Mouse (Mus musculus) hindbrain, embryonic 12.5 days (tissue): ENCODE results near the gene Srgap3. TPM values are rescaled to one million over a fixed set of nuclear protein-coding genes. Genes with fewer than 3 reads are reported as not detected.

Experiments used
- ATAC-seq: fragments of 200-750 bp; cut with Nextera tagmentation; 2 replicates; pipeline ENCODE4 v1.8.0; 2017; ENCODE audit warnings: moderate TSS enrichment; ENCODE audit not compliant: low FRiP score
- H3K27ac ChIP-seq: fragments of 300-500 bp; sonication (generic); 2 replicates; pipeline ENCODE4 v1.5.1; 2016; ENCODE audit warnings: mild to moderate bottlenecking
- H3K27me3 ChIP-seq: fragments of 300-500 bp; sonication (generic); 2 replicates; pipeline ENCODE4 v1.6.1; 2016; ENCODE audit warnings: mild to moderate bottlenecking
- H3K36me3 ChIP-seq: fragments of 300-500 bp; sonication (generic); 2 replicates; pipeline ENCODE4 v1.6.1; 2016; ENCODE audit warnings: mild to moderate bottlenecking
- H3K4me1 ChIP-seq: fragments of 300-500 bp; sonication (generic); 2 replicates; pipeline ENCODE4 v1.6.1; 2016
- H3K4me2 ChIP-seq: fragments of 300-500 bp; sonication (generic); replicated peaks from 2 replicates; pipeline ENCODE4 v1.6.1; 2016; ENCODE audit warnings: mild to moderate bottlenecking
- H3K4me3 ChIP-seq: fragments of 300-500 bp; sonication (generic); 2 replicates; pipeline ENCODE4 v1.5.1; 2016; ENCODE audit warnings: mild to moderate bottlenecking
- H3K9ac ChIP-seq: fragments of 300-500 bp; sonication (generic); 2 replicates; pipeline ENCODE4 v1.6.1; 2016; ENCODE audit warnings: mild to moderate bottlenecking, moderate library complexity
- H3K9me3 ChIP-seq: fragments of 300-500 bp; sonication (generic); replicated peaks from 2 replicates; pipeline ENCODE4 v1.6.1; 2016; ENCODE audit warnings: mild to moderate bottlenecking
- WGBS: fragments of 180-500 bp; shearing (Covaris S2); methylation state at CpG from one replicate; pipeline ENCODE4 v1.1.7; 2016; 5-methylcytosine and 5-hydroxymethylcytosine counted together
- polyA plus RNA-seq: library from polyadenylated mRNA; unstranded; fragments of >200 nt; fragmentation: Nextera tagmentation; extraction: Ambion mirVana; gene quantifications from 2 replicates; pipeline ENCODE4 v1.2.1, GENCODE M21; 2016

Srgap3 gene
- polyA plus RNA-seq, 1 experiment from 2014 or later, result 44.8 TPM

GRCm38 (mm10) chr6:112840400-112840799 lies 106.7 kb downstream of the Srgap3 start:
- Histone ChIP-seq H3K4me3 (no peak overlapping the region), H3K27me3 (no peaks in the 10 kb centered on the region), H3K9me3 (no peaks in the 10 kb centered on the region), H3K9ac (no peak overlapping the region), H3K4me2 (no peak overlapping the region), H3K36me3 (no peaks in the 10 kb centered on the region), H3K27ac (peak overlapping the region; percentile 92), H3K4me1 (peaks cover 81% of the 10 kb centered on the region)
- 37% methylated on average over 5 of the region's 5 CpGs for WGBS
- ATAC-seq, result peak; percentile 39

DNA sequence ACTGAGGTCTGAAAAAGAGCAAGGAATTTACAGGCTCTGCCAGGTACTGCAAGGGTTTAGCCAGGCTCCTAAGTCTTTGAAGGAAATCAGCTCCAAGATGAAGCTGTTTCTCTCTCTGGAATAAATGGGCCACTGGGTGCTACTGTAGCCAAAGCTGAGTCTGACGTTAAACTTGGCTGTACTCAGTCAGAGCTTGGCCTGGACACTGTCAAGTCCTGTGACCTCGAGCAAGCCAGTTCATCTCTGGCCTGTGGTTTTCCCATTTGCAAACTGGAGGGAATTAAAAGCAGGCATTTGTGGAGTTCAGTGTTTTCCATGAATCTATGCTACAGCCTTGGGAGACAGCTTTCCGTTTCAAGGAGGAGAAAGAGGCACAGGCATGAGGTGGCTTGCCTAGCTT lies 107.7 kb downstream of the Srgap3 start:
- peak overlapping the region; percentile 18; the same call in 1 of the 2 replicates for H3K4me2 ChIP-seq
- H3K4me3 ChIP-seq, result no peak overlapping the region
- ATAC-seq, result peak; percentile 2; the same call in 1 of the 2 replicates
- H3K36me3 ChIP-seq, result no peaks in the 10 kb centered on the region
- no peaks in the 10 kb centered on the region for H3K27me3 ChIP-seq
- H3K9me3 ChIP-seq, result no peaks in the 10 kb centered on the region
- peak overlapping the region; percentile 92 for H3K27ac ChIP-seq
- peaks cover 81% of the 10 kb centered on the region for H3K4me1 ChIP-seq
- WGBS, result 47% methylated on average over 3 of the region's 3 CpGs
- H3K9ac ChIP-seq, result no peak overlapping the region

- Histone ChIP-seq H3K36me3 (no peaks in the 10 kb centered on the region), H3K9me3 (no peaks in the 10 kb centered on the region), H3K4me2 (peak overlapping the region; percentile 18; the same call in 1 of the 2 replicates), H3K27ac (peak overlapping the region; percentile 92), H3K4me3 (no peak overlapping the region), H3K27me3 (no peaks in the 10 kb centered on the region), H3K9ac (no peak overlapping the region), H3K4me1 (peaks cover 86% of the 10 kb centered on the region)
- peak; percentile 91 for ATAC-seq
- 28% methylated on average over 2 of the region's 2 CpGs for WGBS
These were observed 108.2 kb downstream of the Srgap3 start for GRCm38 (mm10) chr6:112838879-112839278.

DNA sequence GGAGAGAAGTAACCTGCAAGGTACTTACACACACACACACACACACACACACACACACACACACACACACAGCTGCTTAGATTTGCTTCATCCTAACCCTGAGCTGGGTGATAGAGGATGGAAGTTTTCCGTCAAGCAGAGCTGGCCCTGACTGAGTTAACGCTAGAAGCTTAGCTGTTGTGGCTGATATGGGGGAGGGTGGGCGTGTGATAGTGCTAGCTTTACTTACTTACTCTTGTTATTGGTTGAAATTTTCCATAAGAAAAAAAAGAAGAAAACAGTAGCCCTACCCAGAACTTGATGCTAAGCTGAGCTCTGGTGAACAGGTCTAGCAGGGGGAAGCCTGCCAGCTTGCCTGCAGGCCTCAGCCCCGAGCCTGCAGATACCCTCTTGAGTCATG lies 110.4 kb downstream of the Srgap3 start:
- Histone ChIP-seq H3K9me3 (no peaks in the 10 kb centered on the region), H3K27ac (0 out of 2 replicates have a peak overlapping the region, but pooled peaks have one; percentile 8), H3K36me3 (no peaks in the 10 kb centered on the region), H3K27me3 (no peaks in the 10 kb centered on the region), H3K4me1 (peaks cover 80% of the 10 kb centered on the region), H3K4me2 (no peak overlapping the region), H3K4me3 (no peak overlapping the region), H3K9ac (no peak overlapping the region)
- no peak for ATAC-seq
- WGBS, result 88% methylated on average over 4 of the region's 4 CpGs

DNA sequence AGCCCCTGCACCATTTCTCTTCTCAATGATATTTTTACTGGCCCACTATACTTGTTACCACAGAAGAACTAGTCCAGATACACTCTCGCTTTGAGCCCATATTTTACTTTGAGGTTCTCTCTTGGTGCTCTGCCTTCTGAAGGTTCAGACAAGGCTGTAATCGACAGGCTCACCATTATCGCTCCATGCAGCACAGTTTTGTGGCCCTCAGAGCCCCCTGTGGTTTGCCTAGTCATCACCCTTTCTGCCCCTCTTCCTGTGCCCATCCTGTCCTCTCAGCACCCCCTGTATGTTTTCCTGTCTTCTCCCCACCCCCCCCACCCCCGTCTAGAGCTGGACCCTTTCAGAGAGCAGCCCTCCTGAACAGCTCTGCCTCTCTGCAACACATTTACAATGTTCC lies 111.7 kb downstream of the Srgap3 start:
- 65% methylated on average over 4 of the region's 4 CpGs for WGBS
- peak overlapping the region; percentile 64 for H3K27ac ChIP-seq

GRCm38 (mm10) chr6:112834430-112834829 lies 112.6 kb downstream of the Srgap3 start:
- no peaks in the 10 kb centered on the region for H3K27me3 ChIP-seq
- ATAC-seq, result no peak
- H3K27ac ChIP-seq, result peak overlapping the region; percentile 93
- H3K36me3 ChIP-seq, result no peaks in the 10 kb centered on the region
- 71% methylated on average over 5 of the region's 5 CpGs for WGBS
- no peak overlapping the region for H3K9ac ChIP-seq
- no peak overlapping the region; the same call in 1 of the 2 replicates for H3K4me2 ChIP-seq
- H3K9me3 ChIP-seq, result no peaks in the 10 kb centered on the region
- H3K4me1 ChIP-seq, result peaks cover 71% of the 10 kb centered on the region
- H3K4me3 ChIP-seq, result no peak overlapping the region

More for the DNA sequence above, 111.7 kb downstream of the Srgap3 start:
- Histone ChIP-seq H3K4me2 (no peak overlapping the region), H3K4me3 (no peak overlapping the region), H3K27me3 (no peaks in the 10 kb centered on the region), H3K36me3 (no peaks in the 10 kb centered on the region), H3K9ac (no peak overlapping the region), H3K4me1 (peaks cover 71% of the 10 kb centered on the region), H3K9me3 (no peaks in the 10 kb centered on the region)
- no peak for ATAC-seq

DNA sequence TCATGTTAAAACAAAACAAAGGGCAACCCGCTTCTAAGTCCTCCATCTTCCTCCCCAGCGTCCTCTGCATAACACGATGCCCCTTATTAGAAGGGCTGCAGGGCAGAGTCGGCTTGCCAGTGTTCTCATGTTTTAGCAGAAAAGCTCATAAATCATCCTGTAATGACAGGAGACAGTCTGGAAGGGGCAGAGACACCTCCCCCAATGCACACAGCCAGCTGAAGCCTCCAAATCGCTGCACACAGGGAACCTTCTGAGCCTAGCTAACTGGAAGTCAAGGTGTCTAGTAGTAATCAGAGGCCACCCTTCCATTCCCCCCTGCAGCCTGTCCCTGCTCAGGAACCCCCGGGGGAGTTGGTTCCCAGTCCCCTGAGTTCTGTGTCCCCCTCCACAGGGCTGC lies 113.3 kb downstream of the Srgap3 start:
- Histone ChIP-seq H3K27ac (peak overlapping the region; percentile 93), H3K4me1 (peaks cover 71% of the 10 kb centered on the region), H3K4me2 (peak overlapping the region; percentile 29), H3K4me3 (no peak overlapping the region), H3K36me3 (peaks cover 5% of the 10 kb centered on the region; the same call in 1 of the 2 replicates), H3K27me3 (no peaks in the 10 kb centered on the region), H3K9me3 (no peaks in the 10 kb centered on the region), H3K9ac (0 out of 2 replicates have a peak overlapping the region, but pooled peaks have one; percentile 32)
- ATAC-seq, result peak; percentile 67
- 20% methylated on average over 6 of the region's 6 CpGs for WGBS

- H3K4me1 ChIP-seq, result peaks cover 46% of the 10 kb centered on the region
- 67% methylated on average over 12 of the region's 12 CpGs for WGBS
These were observed 117.9 kb downstream of the Srgap3 start for GRCm38 (mm10) chr6:112829196-112829595.

GRCm38 (mm10) chr6:112828420-112828819 lies 118.6 kb downstream of the Srgap3 start:
- H3K27ac ChIP-seq, result peak overlapping the region; percentile 67
- 46% methylated on average over 5 of the region's 5 CpGs for WGBS
- no peaks in the 10 kb centered on the region for H3K9me3 ChIP-seq
- no peak overlapping the region for H3K4me3 ChIP-seq
- H3K4me1 ChIP-seq, result peaks cover 38% of the 10 kb centered on the region
- no peak overlapping the region for H3K9ac ChIP-seq
- peaks cover 18% of the 10 kb centered on the region for H3K36me3 ChIP-seq
- H3K27me3 ChIP-seq, result no peaks in the 10 kb centered on the region
- peak; percentile 61 for ATAC-seq
- H3K4me2 ChIP-seq, result no peak overlapping the region

More at GRCm38 (mm10) chr6:112829196-112829595, 117.9 kb downstream of the Srgap3 start:
- Histone ChIP-seq H3K36me3 (peaks cover 18% of the 10 kb centered on the region), H3K4me2 (no peak overlapping the region), H3K9me3 (no peaks in the 10 kb centered on the region), H3K27me3 (no peaks in the 10 kb centered on the region), H3K27ac (peak overlapping the region; percentile 67), H3K9ac (no peak overlapping the region), H3K4me3 (no peak overlapping the region)
- ATAC-seq, result no peak

- no peak overlapping the region for H3K4me3 ChIP-seq
- WGBS, result 90% methylated on average over 6 of the region's 6 CpGs
- no peak overlapping the region for H3K27ac ChIP-seq
- no peaks in the 10 kb centered on the region for H3K9me3 ChIP-seq
- peaks cover 44% of the 10 kb centered on the region for H3K4me1 ChIP-seq
- ATAC-seq, result no peak
- H3K27me3 ChIP-seq, result no peaks in the 10 kb centered on the region
- peaks cover 20% of the 10 kb centered on the region for H3K36me3 ChIP-seq
- no peak overlapping the region for H3K9ac ChIP-seq
- no peak overlapping the region for H3K4me2 ChIP-seq
These were observed 121.4 kb downstream of the Srgap3 start for GRCm38 (mm10) chr6:112825657-112826056.

- Histone ChIP-seq H3K36me3 (peaks cover 8% of the 10 kb centered on the region; the same call in 1 of the 2 replicates), H3K4me3 (no peak overlapping the region), H3K27ac (0 out of 2 replicates have a peak overlapping the region, but pooled peaks have one; percentile 40), H3K27me3 (no peaks in the 10 kb centered on the region), H3K9me3 (no peaks in the 10 kb centered on the region), H3K4me1 (peaks cover 31% of the 10 kb centered on the region), H3K4me2 (no peak overlapping the region), H3K9ac (no peak overlapping the region)
- no peak for ATAC-seq
- 89% methylated on average over 6 of the region's 6 CpGs for WGBS
These were observed 124.0 kb downstream of the Srgap3 start for GRCm38 (mm10) chr6:112823096-112823495.

- Histone ChIP-seq H3K4me1 (peaks cover 45% of the 10 kb centered on the region), H3K4me3 (no peak overlapping the region), H3K4me2 (no peak overlapping the region), H3K9me3 (no peaks in the 10 kb centered on the region), H3K27ac (peak overlapping the region; percentile 49), H3K27me3 (no peaks in the 10 kb centered on the region), H3K9ac (no peak overlapping the region), H3K36me3 (peaks cover 12% of the 10 kb centered on the region; the same call in 1 of the 2 replicates)
- ATAC-seq, result no peak
- WGBS, result 64% methylated on average over 8 of the region's 8 CpGs
These were observed 126.6 kb downstream of the Srgap3 start for GRCm38 (mm10) chr6:112820298-112820992.
